Mouse (Mus musculus) effector memory CD4-positive, alpha-beta T cell, adult 5 months (primary cell): ENCODE results near the gene Mapk10. TPM values are rescaled to one million over a fixed set of nuclear protein-coding genes. Genes with fewer than 3 reads are reported as not detected.

ENCODE experiments used
- polyA plus RNA-seq: library from polyadenylated mRNA; unstranded; fragments of 100-300 nt; shearing (Covaris generic); gene quantifications from one replicate; pipeline ENCODE4 v1.2.1, GENCODE M21; 2017

Mapk10 gene
- polyA plus RNA-seq = not detected

GRCm38 (mm10) chr5:103211101-103211848 lies at the start of gene Mapk10:
TSS of gene Mapk10 (minus strand) at chr5:103211334.

Other genes starting within 250 kb of the Mapk10 start
- 34.6 TPM for gene Ptpn13, start 213.9 kb upstream of the Mapk10 start, polyA plus RNA-seq